In genomic region chrX:150709416-150709815, GRCm38 (mm10) we compare ENCODE assay signal across 9 mouse cellular contexts. TPM values are rescaled to one million over a fixed set of nuclear protein-coding genes. Genes with fewer than 3 reads are reported as not detected.
DNase-seq lines count a peak whose midpoint lies in the region; ATAC-seq and TF ChIP-seq lines count a peak whose summit lies in the region.
"Had no signal": no experiment of that assay in that cellular context is flagged by ENCODE, and none has a peak within 500 bp of the region (broad histone marks: within the 10 kb centered on the region; RNA-seq: fewer than 3 reads in every experiment).

No protein-coding gene starts in this region.

- no peak overlapping the region for H3K4me2 ChIP-seq in heart, postnatal 0 days (ENCODE audit: low read depth, low read length)
- H3K4me2 ChIP-seq: heart, embryonic 15.5 days had no signal

- peak; percentile 33 for DNase-seq in heart, postnatal 0 days (ENCODE audit: low spot score)
- DNase-seq in heart, embryonic 10.5 days (ENCODE audit: low spot score) = no peak
- DNase-seq in thymus, postnatal 4 days = peak; percentile 6
- DNase-seq in thymus, postnatal 14 days = no peak
- DNase-seq in embryo, embryonic 11 days = peak; percentile 53
- DNase-seq in left cerebral cortex, postnatal 25 days (ENCODE audit: low spot score in 2 of 2) = peak; percentile 1 to 27

- H3K9ac ChIP-seq in heart, postnatal 0 days (replicated peaks; ENCODE audit: low read depth, low read length) = no peak overlapping the region
- H3K9ac ChIP-seq: heart, embryonic 15.5 days had no signal

- intact Hi-C loops in left cerebral cortex, postnatal 25 days (cut with DNase I) = loop anchor here (5.0 kb wide), 1 partner anchor 408 kb away; no protein-coding TSS in a partner anchor

- no peak overlapping the region for H3K27ac ChIP-seq in heart, postnatal 0 days (ENCODE audit: low read depth)
- H3K27ac ChIP-seq in heart, embryonic 10.5 days = no peak overlapping the region
- H3K27ac ChIP-seq: heart, embryonic 15.5 days had no signal

- no peak overlapping the region for H3K4me3 ChIP-seq in heart, postnatal 0 days (ENCODE audit: low read depth, low read length)
- no peak overlapping the region for H3K4me3 ChIP-seq in heart, embryonic 10.5 days
- H3K4me3 ChIP-seq: heart, embryonic 15.5 days had no signal

- no peaks in the 10 kb centered on the region for H3K4me1 ChIP-seq in heart, postnatal 0 days (ENCODE audit: control insufficient read depth, insufficient read depth)
- H3K4me1 ChIP-seq in heart, embryonic 10.5 days = no peaks in the 10 kb centered on the region
- H3K4me1 ChIP-seq: heart, embryonic 15.5 days had no signal

- no peaks in the 10 kb centered on the region for H3K36me3 ChIP-seq in heart, postnatal 0 days (replicated peaks; ENCODE audit: control insufficient read depth, insufficient read depth, low read length)
- H3K36me3 ChIP-seq in heart, embryonic 10.5 days = no peaks in the 10 kb centered on the region
- H3K36me3 ChIP-seq: heart, embryonic 15.5 days had no signal

- no peaks in the 10 kb centered on the region for H3K27me3 ChIP-seq in heart, postnatal 0 days (ENCODE audit: control insufficient read depth, insufficient read depth, low read length)
- H3K27me3 ChIP-seq in heart, embryonic 10.5 days (ENCODE audit: insufficient read depth, poor library complexity, severe bottlenecking) = no peaks in the 10 kb centered on the region
- H3K27me3 ChIP-seq: heart, embryonic 15.5 days had no signal

- no peak for ATAC-seq in heart, postnatal 0 days (ENCODE audit: insufficient read depth, low read depth)
- ATAC-seq in megakaryocyte-erythroid progenitor cell, adult 5-6 weeks (replicated peaks; ENCODE audit: low FRiP score, low TSS enrichment, poor library complexity, severe bottlenecking) = no peak
- no peak for ATAC-seq in monocyte, adult 5-6 weeks (replicated peaks; ENCODE audit: insufficient number of reproducible peaks, low FRiP score, low TSS enrichment, poor library complexity, severe bottlenecking)

- no peak for TF ChIP-seq EP300 in heart, postnatal 0 days (IDR thresholded peaks at IDR 0.05; ENCODE audit: low read depth)

- H3K9me3 ChIP-seq in heart, postnatal 0 days (replicated peaks; ENCODE audit: control insufficient read depth, low read length) = no peaks in the 10 kb centered on the region
- H3K9me3 ChIP-seq in heart, embryonic 10.5 days = no peaks in the 10 kb centered on the region
- H3K9me3 ChIP-seq: heart, embryonic 15.5 days had no signal

- WGBS in heart, postnatal 0 days = 27% methylated on average over 5 of the region's 5 CpGs
- WGBS in heart, embryonic 10.5 days = 29% methylated on average over 5 of the region's 5 CpGs

- TF ChIP-seq CTCF in heart, postnatal 0 days (IDR thresholded peaks at IDR 0.05; ENCODE audit: low read depth) = peak; percentile 54

RNA-seq across cellular contexts. Expression of gene Tro, which starts 52.0 kb away (rescaled TPM):
- 15.0 and 19.9 TPM in 2 replicates for total RNA-seq in heart, postnatal 0 days (2014; rRNA removed; ENCODE audit: low replicate concordance)
- 5.0 and 6.5 TPM in 2 replicates for polyA plus RNA-seq in heart, postnatal 0 days (2015; fragmentation: Nextera tagmentation; extraction: Ambion mirVana)
- 31.0 and 32.1 TPM in 2 replicates for polyA plus RNA-seq in heart, embryonic 10.5 days (2016; fragmentation: Nextera tagmentation; extraction: Ambion mirVana)
- total RNA-seq in left cerebral cortex, postnatal 25 days (2021) = 100 to 1,000 TPM; 143 to 154 TPM
- total RNA-seq in megakaryocyte-erythroid progenitor cell, adult 5-6 weeks (2014; fragmentation: Nextera tagmentation) = not detected in 2 replicates
- 0.23 TPM in 1 of 2 replicates, not detected in the other for total RNA-seq in megakaryocyte-erythroid progenitor cell, adult 5-6 weeks (2017)
- not detected in 3 replicates for total RNA-seq in monocyte, adult 5-6 weeks (2017)

Comparison
In these comparisons a context has a peak if more than half of its experiments do, and no peak if none do; other contexts are left out.
1. DNase-seq: peak in heart, postnatal 0 days (single experiment), thymus, postnatal 4 days (single experiment), embryo, embryonic 11 days (single experiment) and left cerebral cortex, postnatal 25 days (2 of 2); none in heart, embryonic 10.5 days (single experiment) and thymus, postnatal 14 days (single experiment).
2. RNA of gene Tro, which starts 52.0 kb away (total RNA-seq): 143 to 154 TPM in left cerebral cortex, postnatal 25 days and 15.0 to 19.9 TPM in heart, postnatal 0 days; 0.23 TPM in megakaryocyte-erythroid progenitor cell, adult 5-6 weeks and not detected in monocyte, adult 5-6 weeks; every median in the first group is over 10 times any median in the second.